In genomic region chr15:30958513-30958912, GRCm38 (mm10) we compare ENCODE assay signal across 25 mouse cellular contexts.
"Had no signal": no experiment of that assay in that cellular context is flagged by ENCODE, and none has a peak within 500 bp of the region (broad histone marks: within the 10 kb centered on the region; RNA-seq: fewer than 3 reads in every experiment).

No protein-coding gene starts in this region.

- ATAC-seq: forebrain, embryonic 13.5 days; forebrain, embryonic 14.5 days; forebrain, embryonic 15.5 days; forebrain, embryonic 16.5 days; forebrain, postnatal 0 days had no signal

- H3K9me3 ChIP-seq: embryonic facial prominence, embryonic 10.5 days; embryonic facial prominence, embryonic 12.5 days; embryonic facial prominence, embryonic 13.5 days; embryonic facial prominence, embryonic 15.5 days; forebrain, embryonic 10.5 days; forebrain, embryonic 12.5 days; forebrain, embryonic 13.5 days; forebrain, embryonic 15.5 days had no signal

- H3K36me3 ChIP-seq: embryonic facial prominence, embryonic 10.5 days; embryonic facial prominence, embryonic 12.5 days; embryonic facial prominence, embryonic 13.5 days; embryonic facial prominence, embryonic 15.5 days; forebrain, embryonic 10.5 days; forebrain, embryonic 12.5 days; forebrain, embryonic 15.5 days had no signal

- H3K9ac ChIP-seq: embryonic facial prominence, embryonic 12.5 days; embryonic facial prominence, embryonic 13.5 days; embryonic facial prominence, embryonic 15.5 days; forebrain, embryonic 12.5 days; forebrain, embryonic 13.5 days; forebrain, embryonic 15.5 days; forebrain, postnatal 0 days had no signal

- H3K4me1 ChIP-seq: embryonic facial prominence, embryonic 10.5 days; embryonic facial prominence, embryonic 12.5 days; embryonic facial prominence, embryonic 13.5 days; embryonic facial prominence, embryonic 15.5 days; forebrain, embryonic 10.5 days; forebrain, embryonic 12.5 days; forebrain, embryonic 13.5 days; forebrain, embryonic 15.5 days had no signal

- H3K4me2 ChIP-seq: embryonic facial prominence, embryonic 12.5 days; embryonic facial prominence, embryonic 13.5 days; embryonic facial prominence, embryonic 15.5 days; forebrain, embryonic 12.5 days; forebrain, embryonic 13.5 days; forebrain, embryonic 15.5 days had no signal

- DNase-seq: cerebellum, adult 8-10 months; cerebellum, adult 9-10 months; cerebellum, adult 9-11 months; cerebellum, postnatal 10 days; embryo, embryonic 11 days; forebrain, postnatal 0 days; gastrocnemius, adult 2 months; gastrocnemius, postnatal 10 days; gastrocnemius, postnatal 14 days; gastrocnemius, postnatal 25 days; gastrocnemius, postnatal 36 days; heart, adult 11 months; heart, adult 18-20 months; heart, adult 2 months had no signal

- H3K27me3 ChIP-seq: embryonic facial prominence, embryonic 12.5 days; embryonic facial prominence, embryonic 13.5 days; embryonic facial prominence, embryonic 15.5 days; forebrain, embryonic 12.5 days; forebrain, embryonic 13.5 days; forebrain, embryonic 15.5 days had no signal

- H3K4me3 ChIP-seq: embryonic facial prominence, embryonic 10.5 days; embryonic facial prominence, embryonic 12.5 days; embryonic facial prominence, embryonic 13.5 days; embryonic facial prominence, embryonic 15.5 days; erythroblast, embryonic 14.5 days; forebrain, embryonic 10.5 days; forebrain, embryonic 12.5 days; forebrain, embryonic 13.5 days; forebrain, embryonic 15.5 days; gastrocnemius, adult 2 months; heart, adult 2 months had no signal

- H3K27ac ChIP-seq: embryonic facial prominence, embryonic 10.5 days; embryonic facial prominence, embryonic 12.5 days; embryonic facial prominence, embryonic 13.5 days; embryonic facial prominence, embryonic 15.5 days; forebrain, embryonic 10.5 days; forebrain, embryonic 12.5 days; forebrain, embryonic 13.5 days; forebrain, embryonic 15.5 days; gastrocnemius, adult 2 months; heart, adult 2 months had no signal
